Mouse (Mus musculus) heart, postnatal 0 days (tissue): ENCODE measurements around the gene Sp100. TPM values are rescaled to one million over a fixed set of nuclear protein-coding genes. Genes with fewer than 3 reads are reported as not detected.
"Not testable (repeated sequence)": the region's sequence is repeated elsewhere in the genome, so short reads cannot be mapped to it uniquely, and the experiment has no call there.

Experiments used
- ATAC-seq: fragments of 200-750 bp; cut with Nextera tagmentation; 2 replicates; pipeline ENCODE4 v1.8.0; 2017; ENCODE audit warnings: low read depth, moderate number of reproducible peaks, moderate library complexity; ENCODE audit not compliant: insufficient read depth
- DNase-seq: peaks from one replicate; pipeline ENCODE4 v3.0.0-alpha.2; 2016; ENCODE audit warnings: low spot score
- H3K27ac ChIP-seq: fragments of 300-500 bp; sonication (generic); 2 replicates; pipeline ENCODE4 v1.5.1; 2014; ENCODE audit warnings: low read depth, mild to moderate bottlenecking
- H3K27me3 ChIP-seq: fragments of 300-500 bp; sonication (generic); 2 replicates; pipeline ENCODE4 v1.6.1; 2014; ENCODE audit warnings: low read length, mixed read lengths; ENCODE audit not compliant: control insufficient read depth, insufficient read depth
- H3K36me3 ChIP-seq: fragments of 300-500 bp; sonication (generic); replicated peaks from 2 replicates; pipeline ENCODE4 v1.6.1; 2014; ENCODE audit warnings: low read length, mixed read lengths; ENCODE audit not compliant: control insufficient read depth, insufficient read depth
- H3K4me1 ChIP-seq: fragments of 300-500 bp; sonication (generic); 2 replicates; pipeline ENCODE4 v1.6.1; 2014; ENCODE audit warnings: antibody characterized with exemption; ENCODE audit not compliant: control insufficient read depth, insufficient read depth
- H3K4me2 ChIP-seq: fragments of 300-500 bp; sonication (generic); 2 replicates; pipeline ENCODE4 v1.6.1; 2014; ENCODE audit warnings: low read depth, mild to moderate bottlenecking, low read length, moderate library complexity
- H3K4me3 ChIP-seq: fragments of 300-500 bp; sonication (generic); 2 replicates; pipeline ENCODE4 v1.5.1; 2014; ENCODE audit warnings: low read depth, low read length
- H3K9ac ChIP-seq: fragments of 300-500 bp; sonication (generic); replicated peaks from 2 replicates; pipeline ENCODE4 v1.6.1; 2014; ENCODE audit warnings: low read depth, low read length, mixed read lengths
- H3K9me3 ChIP-seq: fragments of 300-500 bp; sonication (generic); replicated peaks from 2 replicates; pipeline ENCODE4 v1.6.1; 2016; ENCODE audit warnings: low read length; ENCODE audit not compliant: control insufficient read depth
- WGBS: fragments of 180-500 bp; shearing (Covaris S2); extraction: QIAGEN DNeasy Blood & Tissue Kit; methylation state at CpG from one replicate; pipeline ENCODE4 v1.1.7; 2014; 5-methylcytosine and 5-hydroxymethylcytosine counted together
- polyA plus RNA-seq: library from polyadenylated mRNA; unstranded; fragments of >200 nt; fragmentation: Nextera tagmentation; extraction: Ambion mirVana; gene quantifications from 2 replicates; pipeline ENCODE4 v1.2.1, GENCODE M21; 2015
- total RNA-seq: library from RNA; depleted of rRNA; stranded (reverse); fragments of >200 nt; gene quantifications from 2 replicates; pipeline ENCODE4 v1.2.3, GENCODE M21; 2014; ENCODE audit warnings: low replicate concordance; rRNA removed

Gene Sp100
- total RNA-seq (9.2 and 14.8 TPM in 2 replicates), polyA plus RNA-seq (5.6 and 7.2 TPM in 2 replicates)

DNA sequence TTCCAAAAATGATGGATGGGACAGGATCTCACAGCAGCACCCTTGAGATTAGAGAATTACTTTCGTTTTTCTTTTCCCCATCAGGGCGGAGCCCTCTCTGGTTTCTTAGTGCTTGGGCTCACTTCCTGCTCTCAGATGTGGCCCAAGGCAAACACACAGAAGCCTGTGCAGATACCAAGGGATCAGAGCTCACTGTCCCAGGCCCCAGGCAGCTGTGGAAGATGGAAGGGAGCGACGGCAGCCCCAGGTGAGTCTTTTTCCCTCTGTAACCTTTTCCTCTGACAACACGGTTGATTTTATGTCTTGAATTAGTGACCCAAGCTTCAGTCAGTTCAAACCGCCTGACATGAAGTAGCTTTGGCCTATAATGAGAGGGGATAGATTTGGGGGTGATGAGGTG lies at the start of gene Sp100:
Gene Sp100, plus strand, starts transcription at position 108 of the 400 bp plus-strand sequence.
- H3K9me3 ChIP-seq, H3K27me3 ChIP-seq, H3K9ac ChIP-seq, ATAC-seq, H3K36me3 ChIP-seq, H3K27ac ChIP-seq, H3K4me1 ChIP-seq, DNase-seq: not testable (repeated sequence)
- 65% methylated on average over 5 of the region's 6 CpGs for WGBS
- peak within 1 kb of the TSS; percentile 29 for H3K4me3 ChIP-seq
- H3K4me2 ChIP-seq = peak within 1 kb of the TSS; percentile 37; the same call in 1 of the 2 replicates

DNA sequence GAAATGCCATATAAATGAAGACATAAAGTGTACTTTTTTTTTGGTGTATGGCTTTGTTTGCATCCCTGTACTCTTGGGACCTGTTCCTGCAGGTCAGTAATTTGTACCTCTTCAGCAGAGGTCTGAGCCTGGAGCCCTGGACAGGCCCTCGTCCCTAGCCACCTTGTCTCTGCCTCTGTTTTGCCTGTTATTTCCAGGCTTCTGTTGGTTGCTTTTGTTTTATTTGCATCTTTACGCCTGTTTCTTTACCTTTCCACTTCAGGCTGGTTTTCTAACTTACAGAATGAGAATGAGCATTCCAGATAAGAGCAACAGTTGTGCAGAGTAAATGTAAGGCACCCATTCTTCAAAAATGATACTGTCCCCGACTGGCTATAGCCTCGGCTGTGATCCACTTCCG lies 49.7 kb upstream of the Sp100 start, which contains the start of gene Sp140:
Gene Sp140, plus strand, starts transcription at position 301 of the 400 bp plus-strand sequence.
- H3K36me3 ChIP-seq, ATAC-seq, H3K9me3 ChIP-seq, H3K4me2 ChIP-seq, H3K4me3 ChIP-seq, H3K27me3 ChIP-seq, DNase-seq, H3K27ac ChIP-seq, H3K4me1 ChIP-seq, H3K9ac ChIP-seq: not testable (repeated sequence)
- no CpG with 5 or more reads among the region's 5 CpGs for WGBS

DNA sequence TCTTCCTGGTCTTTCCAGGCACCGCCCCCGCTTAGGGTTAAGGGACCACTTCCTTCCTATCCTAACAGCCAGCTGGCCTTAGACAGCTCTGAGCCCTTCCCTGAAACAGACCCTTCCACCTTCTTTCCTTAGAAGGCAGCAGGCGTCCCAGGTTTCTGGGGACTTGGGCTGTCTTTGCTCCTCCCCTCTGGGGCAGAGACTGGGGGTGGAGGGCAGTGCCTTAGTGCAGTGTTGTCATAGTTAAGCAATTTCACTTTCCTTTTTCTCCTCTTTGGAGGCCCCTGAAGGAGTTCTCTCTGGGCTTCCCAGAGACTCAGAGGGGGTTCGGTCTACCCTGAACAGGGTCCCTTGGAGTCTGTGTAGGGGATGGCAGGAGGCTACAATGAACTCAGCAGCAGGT lies 49.0 kb upstream of the Sp100 start:
- not testable (repeated sequence) for ATAC-seq, H3K27me3 ChIP-seq, H3K36me3 ChIP-seq, DNase-seq, H3K4me2 ChIP-seq, H3K27ac ChIP-seq, H3K4me3 ChIP-seq, H3K9ac ChIP-seq, H3K9me3 ChIP-seq, H3K4me1 ChIP-seq
- WGBS = 55% methylated on average over 4 of the region's 4 CpGs

DNA sequence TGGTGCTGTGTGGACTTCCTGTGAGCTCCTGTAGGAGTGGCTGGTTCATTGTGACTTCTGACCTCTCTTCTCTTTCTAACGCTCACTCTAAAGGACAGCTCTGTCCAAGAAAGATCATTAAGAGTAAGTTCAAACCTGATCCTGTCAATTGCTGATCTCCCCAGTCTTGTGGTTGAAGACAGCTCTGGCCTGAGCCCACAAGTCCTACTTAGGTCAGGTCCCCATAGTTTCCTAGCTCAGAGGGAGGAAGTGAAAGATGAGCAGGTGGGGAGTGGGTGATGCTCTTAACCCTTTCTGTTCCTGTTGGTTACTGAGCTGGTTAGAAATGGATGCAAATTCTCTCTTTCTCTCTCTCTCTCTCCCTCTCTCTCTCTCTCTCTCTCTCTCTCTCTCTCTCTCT lies 45.4 kb upstream of the Sp100 start:
- not testable (repeated sequence) for H3K9ac ChIP-seq, H3K4me3 ChIP-seq, ATAC-seq, H3K36me3 ChIP-seq, H3K4me1 ChIP-seq, H3K9me3 ChIP-seq, DNase-seq, H3K27ac ChIP-seq, H3K27me3 ChIP-seq, H3K4me2 ChIP-seq
- no CpG with 5 or more reads among the region's 1 CpGs for WGBS

DNA sequence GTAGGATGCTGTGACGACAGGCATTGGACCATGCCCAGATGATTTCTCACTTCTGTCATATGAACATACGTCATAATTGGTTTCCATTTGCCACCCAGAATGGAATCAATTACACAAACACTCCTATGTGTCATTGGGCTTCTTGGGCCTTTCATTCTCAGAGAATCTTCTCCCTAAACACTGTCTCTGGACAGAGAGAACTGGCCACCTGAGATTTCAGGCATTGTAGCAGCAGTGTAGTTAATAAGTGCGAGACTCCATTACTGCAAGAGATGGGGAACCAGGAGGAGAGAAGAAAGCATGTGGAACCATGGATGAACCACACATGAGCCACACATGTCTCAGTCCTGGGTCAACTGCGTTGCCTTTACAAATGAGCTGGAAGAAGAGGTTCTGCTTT lies 41.4 kb upstream of the Sp100 start:
- not testable (repeated sequence) for H3K9ac ChIP-seq, H3K4me3 ChIP-seq, H3K36me3 ChIP-seq, ATAC-seq, H3K4me1 ChIP-seq, DNase-seq, H3K9me3 ChIP-seq, H3K27me3 ChIP-seq, H3K27ac ChIP-seq, H3K4me2 ChIP-seq
- WGBS = 73% methylated on average over 3 of the region's 4 CpGs

DNA sequence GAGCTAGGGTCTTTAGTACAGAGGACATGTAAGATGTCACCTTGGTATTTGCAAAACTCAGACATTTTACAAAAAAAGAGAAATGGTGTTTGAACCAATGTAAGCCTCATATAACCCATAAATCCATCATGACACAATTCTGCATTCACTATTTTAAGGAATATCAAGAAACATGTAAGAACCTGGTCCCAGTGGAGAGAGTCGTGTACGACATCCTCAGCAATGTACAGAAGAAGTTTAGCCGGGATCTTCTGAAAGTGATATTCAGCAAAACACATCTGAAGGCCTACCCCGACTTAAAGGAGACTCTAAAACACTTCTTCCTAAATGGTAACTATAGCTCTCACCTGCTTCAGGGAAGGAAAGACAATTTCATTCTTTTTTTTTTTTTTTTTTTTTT lies 39.2 kb upstream of the Sp100 start:
- not testable (repeated sequence) for H3K27ac ChIP-seq, DNase-seq, H3K4me2 ChIP-seq, H3K27me3 ChIP-seq, ATAC-seq, H3K4me3 ChIP-seq, H3K9me3 ChIP-seq, H3K4me1 ChIP-seq, H3K9ac ChIP-seq, H3K36me3 ChIP-seq
- WGBS = no CpG with 5 or more reads among the region's 4 CpGs

DNA sequence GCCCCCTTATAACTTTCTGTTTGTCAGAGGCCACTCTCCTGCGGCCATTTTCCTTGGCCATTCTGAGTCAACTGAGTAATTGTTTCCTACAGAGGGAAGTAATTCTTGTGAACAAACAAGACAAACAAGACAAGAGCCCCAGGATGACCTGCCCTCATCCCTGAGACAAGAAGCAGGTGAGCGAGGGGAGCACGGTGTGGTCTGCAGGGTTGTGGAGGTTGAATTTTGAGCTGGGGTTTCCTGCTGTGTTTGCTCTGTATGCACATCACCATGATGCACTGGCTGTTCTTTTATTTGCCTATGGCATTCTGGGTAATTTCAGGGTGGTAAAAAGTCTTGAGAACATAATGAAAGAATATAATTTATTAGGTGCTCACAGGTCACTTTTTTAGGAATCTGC lies 34.7 kb upstream of the Sp100 start:
- not testable (repeated sequence) for DNase-seq, H3K4me1 ChIP-seq, H3K4me2 ChIP-seq, ATAC-seq, H3K27ac ChIP-seq, H3K36me3 ChIP-seq, H3K27me3 ChIP-seq, H3K9ac ChIP-seq, H3K9me3 ChIP-seq, H3K4me3 ChIP-seq
- 80% methylated on average over 3 of the region's 3 CpGs for WGBS

DNA sequence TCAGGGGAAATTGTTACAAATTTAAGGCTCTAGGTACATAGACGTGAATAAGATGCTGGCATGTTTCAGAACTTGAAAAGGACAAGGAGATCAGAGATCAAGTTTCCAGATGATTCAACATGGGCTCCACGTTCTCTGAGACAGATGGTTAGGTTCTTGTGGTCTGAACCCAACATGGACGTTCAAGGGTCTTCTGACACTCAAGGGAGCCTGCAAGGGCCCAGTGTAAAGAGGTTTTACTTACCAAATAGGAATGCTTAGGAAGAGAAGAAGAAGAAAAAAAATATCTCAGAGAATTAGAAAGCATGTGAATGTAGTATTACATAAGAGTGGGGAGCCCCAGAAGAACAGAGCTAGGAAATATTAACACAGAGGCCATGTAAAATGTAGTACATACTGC lies 34.0 kb upstream of the Sp100 start:
- not testable (repeated sequence) for H3K9me3 ChIP-seq, ATAC-seq, H3K36me3 ChIP-seq, H3K4me2 ChIP-seq, H3K27me3 ChIP-seq, H3K27ac ChIP-seq, H3K4me3 ChIP-seq, H3K9ac ChIP-seq, DNase-seq, H3K4me1 ChIP-seq
- 50% methylated on average over 3 of the region's 3 CpGs for WGBS

DNA sequence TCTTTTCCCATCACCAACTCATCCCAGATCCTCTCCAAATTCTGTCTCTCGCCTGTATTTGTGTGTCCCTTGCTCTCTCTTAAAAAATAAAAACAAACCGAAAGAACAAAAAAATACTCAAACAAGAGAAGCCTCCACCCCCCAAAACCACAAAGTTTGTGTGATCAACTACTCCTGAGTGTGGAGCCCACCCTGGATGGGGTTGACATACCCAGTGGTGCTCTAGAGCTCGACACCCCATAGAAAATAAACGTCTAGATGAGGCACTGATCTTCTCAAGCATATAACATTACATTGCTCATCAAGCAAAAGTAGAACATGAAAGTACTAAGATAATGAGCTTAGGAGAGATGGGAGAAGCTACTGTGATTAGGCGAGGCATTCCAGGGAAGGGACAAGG lies 32.6 kb upstream of the Sp100 start:
- H3K27me3 ChIP-seq, H3K4me3 ChIP-seq, H3K4me1 ChIP-seq, H3K9ac ChIP-seq, ATAC-seq, H3K36me3 ChIP-seq, H3K27ac ChIP-seq, H3K4me2 ChIP-seq, DNase-seq, H3K9me3 ChIP-seq: not testable (repeated sequence)
- 53% methylated on average over 4 of the region's 5 CpGs for WGBS
